Mouse (Mus musculus) small intestine, adult 2 months (tissue): Measurements from ENCODE around the gene Megf11.
"Not testable (repeated sequence)": the region's sequence is repeated elsewhere in the genome, so short reads cannot be mapped to it uniquely, and the experiment has no call there.

ENCODE experiments used
- CTCF ChIP-seq: fragments of 200-500 bp; IDR thresholded peaks from 2 replicates; pipeline ENCODE4 v1.5.1; 2012; ENCODE audit warnings: low read depth, mild to moderate bottlenecking, control low read depth, inconsistent platforms, low read length, moderate library complexity, mixed read lengths; ENCODE audit not compliant: insufficient replicate concordance, insufficient read length; ENCODE audit errors: extremely low read depth
- POLR2A ChIP-seq: fragments of 200-500 bp; IDR thresholded peaks from 2 replicates; pipeline ENCODE4 v1.6.1; 2012; ENCODE audit warnings: low read depth, mild to moderate bottlenecking, control low read depth, inconsistent platforms, low read length, moderate library complexity

- not testable (repeated sequence) for TF ChIP-seq CTCF, POLR2A
These were observed 92.0 kb downstream of the Megf11 start for GRCm38 (mm10) chr9:64477397-64477796.
